Mouse (Mus musculus): ENCODE data around the gene Dnttip1. TPM values are rescaled to one million over a fixed set of nuclear protein-coding genes. Genes with fewer than 3 reads are reported as not detected.

The Dnttip1 gene
- polyA plus RNA-seq, 1 experiment from 2014 or later, result 76.6 TPM

GRCm38 (mm10) chr2:164776801-164777200, 31.0 kb downstream of the Dnttip1 start:
- Histone ChIP-seq H3K4me3 (no peak overlapping the region), H3K36me3 (peaks cover 15% of the 10 kb centered on the region), H3K4me1 (peaks cover 6% of the 10 kb centered on the region), H3K9me3 (no peaks in the 10 kb centered on the region), H3K27me3 (ENCODE audit: insufficient read depth, poor library complexity, severe bottlenecking) (peaks cover 22% of the 10 kb centered on the region), H3K27ac (no peak overlapping the region)
- WGBS, result 50% methylated on average over 17 of the region's 17 CpGs
- peak; percentile 74 for DNase-seq (ENCODE audit: low spot score)

- Histone ChIP-seq H3K36me3 (peaks cover 9% of the 10 kb centered on the region), H3K4me1 (no peaks in the 10 kb centered on the region; the same call in 1 of the 2 replicates), H3K27me3 (ENCODE audit: insufficient read depth, poor library complexity, severe bottlenecking) (peaks cover 22% of the 10 kb centered on the region), H3K4me3 (no peak overlapping the region), H3K9me3 (no peaks in the 10 kb centered on the region), H3K27ac (no peak overlapping the region)
- peak; percentile 70 for DNase-seq (ENCODE audit: low spot score)
- 74% methylated on average over 30 of the region's 30 CpGs for WGBS
Observed at GRCm38 (mm10) chr2:164777246-164778014, 31.6 kb downstream of the Dnttip1 start.

GRCm38 (mm10) chr2:164778015-164778287, 32.2 kb downstream of the Dnttip1 start:
- 90% methylated on average over 11 of the region's 11 CpGs for WGBS
- Histone ChIP-seq H3K9me3 (no peaks in the 10 kb centered on the region), H3K36me3 (peaks cover 4% of the 10 kb centered on the region), H3K4me1 (no peaks in the 10 kb centered on the region; the same call in 1 of the 2 replicates), H3K27me3 (ENCODE audit: insufficient read depth, poor library complexity, severe bottlenecking) (peaks cover 22% of the 10 kb centered on the region), H3K4me3 (no peak overlapping the region), H3K27ac (no peak overlapping the region)
- no peak for DNase-seq (ENCODE audit: low spot score)

GRCm38 (mm10) chr2:164778809-164779208, 33.0 kb downstream of the Dnttip1 start:
- peak; percentile 64 for DNase-seq (ENCODE audit: low spot score)
- peaks cover 22% of the 10 kb centered on the region for H3K27me3 ChIP-seq (ENCODE audit: insufficient read depth, poor library complexity, severe bottlenecking)
- no peaks in the 10 kb centered on the region for H3K4me1 ChIP-seq
- H3K4me3 ChIP-seq, result no peak overlapping the region
- no peaks in the 10 kb centered on the region for H3K36me3 ChIP-seq
- H3K9me3 ChIP-seq, result no peaks in the 10 kb centered on the region
- no peak overlapping the region for H3K27ac ChIP-seq
- WGBS, result 75% methylated on average over 7 of the region's 7 CpGs

GRCm38 (mm10) chr2:164779481-164780086, 33.8 kb downstream of the Dnttip1 start, which contains the start of gene Tnnc2:
Tnnc2 (minus strand) TSS chr2:164779967.
- Histone ChIP-seq H3K4me3 (no peak within 1 kb of the TSS), H3K9me3 (no peaks in the 10 kb centered on the region), H3K27ac (no peak within 1 kb of the TSS), H3K4me1 (peaks cover under 1% of the 10 kb centered on the region), H3K27me3 (ENCODE audit: insufficient read depth, poor library complexity, severe bottlenecking) (peaks cover 22% of the 10 kb centered on the region), H3K36me3 (no peaks in the 10 kb centered on the region)
- peak; percentile 60 for DNase-seq (ENCODE audit: low spot score)
- WGBS, result 63% methylated on average over 8 of the region's 8 CpGs

GRCm38 (mm10) chr2:164781876-164782275, 36.1 kb downstream of the Dnttip1 start:
- Histone ChIP-seq H3K4me3 (no peak overlapping the region), H3K27me3 (ENCODE audit: insufficient read depth, poor library complexity, severe bottlenecking) (peaks cover 16% of the 10 kb centered on the region), H3K27ac (no peak overlapping the region), H3K36me3 (no peaks in the 10 kb centered on the region), H3K4me1 (peaks cover 17% of the 10 kb centered on the region), H3K9me3 (no peaks in the 10 kb centered on the region)
- DNase-seq (ENCODE audit: low spot score), result peak; percentile 73
- 51% methylated on average over 4 of the region's 4 CpGs for WGBS

GRCm38 (mm10) chr2:164783926-164784581, 38.3 kb downstream of the Dnttip1 start:
- Histone ChIP-seq H3K4me3 (no peak overlapping the region), H3K9me3 (no peaks in the 10 kb centered on the region), H3K4me1 (peaks cover 30% of the 10 kb centered on the region), H3K36me3 (peaks cover 7% of the 10 kb centered on the region; the same call in 1 of the 2 replicates), H3K27me3 (ENCODE audit: insufficient read depth, poor library complexity, severe bottlenecking) (no peaks in the 10 kb centered on the region), H3K27ac (no peak overlapping the region)
- WGBS, result 74% methylated on average over 7 of the region's 7 CpGs
- DNase-seq (ENCODE audit: low spot score), result peak; percentile 63

GRCm38 (mm10) chr2:164784869-164785420, 39.2 kb downstream of the Dnttip1 start:
- Histone ChIP-seq H3K36me3 (peaks cover 12% of the 10 kb centered on the region; the same call in 1 of the 2 replicates), H3K27me3 (ENCODE audit: insufficient read depth, poor library complexity, severe bottlenecking) (no peaks in the 10 kb centered on the region), H3K27ac (peak overlapping the region; percentile 94), H3K4me1 (peaks cover 31% of the 10 kb centered on the region), H3K4me3 (peak overlapping the region; percentile 82), H3K9me3 (no peaks in the 10 kb centered on the region)
- 15% methylated on average over 7 of the region's 7 CpGs for WGBS
- DNase-seq (ENCODE audit: low spot score), result peak; percentile 67

- DNase-seq (ENCODE audit: low spot score), result peak; percentile 95
- Histone ChIP-seq H3K27me3 (ENCODE audit: insufficient read depth, poor library complexity, severe bottlenecking) (no peaks in the 10 kb centered on the region), H3K36me3 (peaks cover 19% of the 10 kb centered on the region), H3K27ac (peak within 1 kb of the TSS; percentile 94), H3K9me3 (no peaks in the 10 kb centered on the region), H3K4me1 (peaks cover 31% of the 10 kb centered on the region), H3K4me3 (peak within 1 kb of the TSS; percentile 82)
- WGBS, result under 1% methylated on average over 89 of the region's 89 CpGs
Observed at GRCm38 (mm10) chr2:164785481-164786387, 40.0 kb downstream of the Dnttip1 start, which contains the start of gene Snx21. Snx21 (plus strand) TSS chr2:164785823.

GRCm38 (mm10) chr2:164786388-164786885, 40.7 kb downstream of the Dnttip1 start:
- peak overlapping the region; percentile 82 for H3K4me3 ChIP-seq
- peaks cover 26% of the 10 kb centered on the region for H3K36me3 ChIP-seq
- no peaks in the 10 kb centered on the region for H3K9me3 ChIP-seq
- H3K4me1 ChIP-seq, result peaks cover 31% of the 10 kb centered on the region
- no peaks in the 10 kb centered on the region for H3K27me3 ChIP-seq (ENCODE audit: insufficient read depth, poor library complexity, severe bottlenecking)
- DNase-seq (ENCODE audit: low spot score), result no peak
- H3K27ac ChIP-seq, result peak overlapping the region; percentile 94
- WGBS, result 5% methylated on average over 15 of the region's 15 CpGs

- WGBS, result 82% methylated on average over 3 of the region's 3 CpGs
- DNase-seq (ENCODE audit: low spot score), result no peak
- no peaks in the 10 kb centered on the region for H3K27me3 ChIP-seq (ENCODE audit: insufficient read depth, poor library complexity, severe bottlenecking)
- peaks cover 32% of the 10 kb centered on the region for H3K36me3 ChIP-seq
- H3K4me3 ChIP-seq, result peak overlapping the region; percentile 82
- H3K4me1 ChIP-seq, result peaks cover 35% of the 10 kb centered on the region
- peak overlapping the region; percentile 94 for H3K27ac ChIP-seq
- no peaks in the 10 kb centered on the region for H3K9me3 ChIP-seq
Observed at GRCm38 (mm10) chr2:164787032-164787431, 41.2 kb downstream of the Dnttip1 start.

- Histone ChIP-seq H3K9me3 (no peaks in the 10 kb centered on the region), H3K27ac (no peak overlapping the region), H3K27me3 (ENCODE audit: insufficient read depth, poor library complexity, severe bottlenecking) (no peaks in the 10 kb centered on the region), H3K4me1 (peaks cover 39% of the 10 kb centered on the region), H3K36me3 (peaks cover 40% of the 10 kb centered on the region), H3K4me3 (no peak overlapping the region)
- DNase-seq (ENCODE audit: low spot score), result no peak
- WGBS, result 88% methylated on average over 10 of the region's 10 CpGs
Observed at GRCm38 (mm10) chr2:164787779-164788178, 42.0 kb downstream of the Dnttip1 start.

Data from heart, embryonic 10.5 days (tissue).